Mouse (Mus musculus) spleen, adult 2 months (tissue): Measurements from ENCODE around the gene Angptl4. TPM values are rescaled to one million over a fixed set of nuclear protein-coding genes. Genes with fewer than 3 reads are reported as not detected.

Experiments
- DNase-seq, 2 experiments: peaks; one replicate each; pipeline versions ENCODE4 v3.0.0 to v3.0.0-alpha.2; 2012 to 2021; ENCODE audit warnings: low spot score in 2 of 2, low read depth in 1 of 2
- H3K27ac ChIP-seq: fragments of 200-500 bp; 2 replicates; pipeline ENCODE4 v1.5.1; 2012; ENCODE audit warnings: low read length, inconsistent platforms; ENCODE audit not compliant: insufficient read depth
- H3K27me3 ChIP-seq: fragments of 200-500 bp; 2 replicates; pipeline ENCODE4 v1.6.1; 2012; ENCODE audit warnings: mild to moderate bottlenecking, moderate library complexity, low read length, inconsistent platforms; ENCODE audit not compliant: control insufficient read depth, insufficient read depth
- H3K36me3 ChIP-seq: fragments of 200-500 bp; 2 replicates; pipeline ENCODE4 v1.6.1; 2012; ENCODE audit warnings: mild to moderate bottlenecking, low read length, inconsistent platforms; ENCODE audit not compliant: control insufficient read depth, insufficient read depth
- H3K4me1 ChIP-seq: fragments of 200-500 bp; 2 replicates; pipeline ENCODE4 v1.6.1; 2011; ENCODE audit warnings: inconsistent platforms; ENCODE audit not compliant: control insufficient read depth, insufficient read depth, insufficient read length
- H3K4me3 ChIP-seq: fragments of 200-500 bp; 2 replicates; pipeline ENCODE4 v1.5.1; 2011; ENCODE audit warnings: mild to moderate bottlenecking, inconsistent platforms; ENCODE audit not compliant: insufficient read depth, insufficient read length; ENCODE audit errors: extremely low read depth
- CTCF ChIP-seq: fragments of 200-500 bp; IDR thresholded peaks from 2 replicates; pipeline ENCODE4 v1.5.1; 2011; ENCODE audit warnings: mild to moderate bottlenecking, inconsistent platforms; ENCODE audit not compliant: insufficient read depth, insufficient read length, insufficient replicate concordance; ENCODE audit errors: extremely low read depth
- POLR2A ChIP-seq: fragments of 200-500 bp; IDR thresholded peaks from 2 replicates; pipeline ENCODE4 v1.6.1; 2011; ENCODE audit warnings: low read depth, low read length, inconsistent platforms
- WGBS: fragments of 180-500 bp; shearing (Covaris S2); methylation state at CpG from one replicate; pipeline ENCODE4 v1.1.7; 2018; 5-methylcytosine and 5-hydroxymethylcytosine counted together
- polyA plus RNA-seq: library from polyadenylated mRNA; depleted of rRNA; stranded (reverse); fragments of >200 nt; gene quantifications from 2 replicates; pipeline ENCODE4 v1.2.3, GENCODE M21; 2012

The Angptl4 gene
- polyA plus RNA-seq, 1 experiment: 15.6 TPM

GRCm38 (mm10) chr17:33804745-33805144 lies 23.1 kb upstream of the Angptl4 start:
- TF ChIP-seq CTCF: no peak
- TF ChIP-seq POLR2A: no peak
- 55% methylated on average over 1 of the region's 1 CpGs for WGBS
- no peaks in the 10 kb centered on the region; the same call in 1 of the 2 replicates for H3K27me3 ChIP-seq

GRCm38 (mm10) chr17:33804205-33804604 lies 22.6 kb upstream of the Angptl4 start:
- DNase-seq: no peak
- 63% methylated on average over 4 of the region's 4 CpGs for WGBS
- no peaks in the 10 kb centered on the region; the same call in 1 of the 2 replicates for H3K27me3 ChIP-seq
- H3K27ac ChIP-seq: no peak overlapping the region
- TF ChIP-seq POLR2A: no peak
- no peak for TF ChIP-seq CTCF
- H3K36me3 ChIP-seq: no peaks in the 10 kb centered on the region
- no peak overlapping the region for H3K4me3 ChIP-seq
- H3K4me1 ChIP-seq: no peaks in the 10 kb centered on the region; the same call in 1 of the 2 replicates

More at GRCm38 (mm10) chr17:33804745-33805144, 23.1 kb upstream of the Angptl4 start:
- H3K27ac ChIP-seq: no peak overlapping the region
- H3K4me1 ChIP-seq: no peaks in the 10 kb centered on the region; the same call in 1 of the 2 replicates
- no peak for DNase-seq
- H3K4me3 ChIP-seq: no peak overlapping the region
- no peaks in the 10 kb centered on the region for H3K36me3 ChIP-seq

- Histone ChIP-seq H3K36me3 (no peaks in the 10 kb centered on the region), H3K4me3 (no peak overlapping the region), H3K27ac (no peak overlapping the region), H3K4me1 (no peaks in the 10 kb centered on the region), H3K27me3 (no peaks in the 10 kb centered on the region)
- TF ChIP-seq POLR2A (no peak), CTCF (no peak)
- WGBS: 3% methylated on average over 2 of the region's 2 CpGs
- no peak for DNase-seq
These were observed 20.6 kb upstream of the Angptl4 start for GRCm38 (mm10) chr17:33802221-33802620.

- no peaks in the 10 kb centered on the region for H3K36me3 ChIP-seq
- TF ChIP-seq POLR2A: no peak
- TF ChIP-seq CTCF: no peak
- no peak for DNase-seq
- no peak overlapping the region for H3K4me3 ChIP-seq
- H3K27ac ChIP-seq: no peak overlapping the region
- no peaks in the 10 kb centered on the region for H3K4me1 ChIP-seq
- 24% methylated on average over 1 of the region's 1 CpGs for WGBS
- no peaks in the 10 kb centered on the region for H3K27me3 ChIP-seq
These were observed 17.6 kb upstream of the Angptl4 start for GRCm38 (mm10) chr17:33799277-33799676.

GRCm38 (mm10) chr17:33798306-33798705 lies 16.7 kb upstream of the Angptl4 start:
- H3K27me3 ChIP-seq: no peaks in the 10 kb centered on the region
- no peak overlapping the region for H3K27ac ChIP-seq
- TF ChIP-seq CTCF (no peak), POLR2A (no peak)
- DNase-seq: no peak
- 50% methylated on average over 3 of the region's 3 CpGs for WGBS
- H3K36me3 ChIP-seq: no peaks in the 10 kb centered on the region
- H3K4me1 ChIP-seq: no peaks in the 10 kb centered on the region
- H3K4me3 ChIP-seq: no peak overlapping the region

- DNase-seq: no peak
These were observed 7.1 kb upstream of the Angptl4 start for GRCm38 (mm10) chr17:33788732-33789131.

GRCm38 (mm10) chr17:33786375-33786774 lies 4.7 kb upstream of the Angptl4 start:
- H3K36me3 ChIP-seq: no peaks in the 10 kb centered on the region
- no peak overlapping the region for H3K4me3 ChIP-seq
- H3K4me1 ChIP-seq: peaks cover 8% of the 10 kb centered on the region; the same call in 1 of the 2 replicates
- no peak for DNase-seq
- no peak overlapping the region for H3K27ac ChIP-seq
- 87% methylated on average over 18 of the region's 18 CpGs for WGBS
- TF ChIP-seq POLR2A: no peak
- no peak for TF ChIP-seq CTCF
- no peaks in the 10 kb centered on the region for H3K27me3 ChIP-seq

More at GRCm38 (mm10) chr17:33788732-33789131, 7.1 kb upstream of the Angptl4 start:
- TF ChIP-seq CTCF (no peak), POLR2A (no peak)
- 71% methylated on average over 4 of the region's 4 CpGs for WGBS
- Histone ChIP-seq H3K27me3 (no peaks in the 10 kb centered on the region), H3K4me3 (no peak overlapping the region), H3K36me3 (no peaks in the 10 kb centered on the region), H3K4me1 (no peaks in the 10 kb centered on the region), H3K27ac (no peak overlapping the region)
